Mouse (Mus musculus): ENCODE data around the gene Nr5a2.

GRCm38 (mm10) chr1:136909494-136910037 lies 50.7 kb downstream of the Nr5a2 start:
- no peak for TF ChIP-seq GATA1 (IDR thresholded peaks at IDR 0.05; ENCODE audit: borderline replicate concordance, low read length)
- no peak for TF ChIP-seq CTCF (IDR thresholded peaks at IDR 0.05; ENCODE audit: low read depth, low read length)
- TF ChIP-seq TAL1 (conservative IDR thresholded peaks at IDR 0.05; ENCODE audit: low read depth, low read length), result no peak
- no peak for TF ChIP-seq POLR2AphosphoS5 (IDR thresholded peaks at IDR 0.05; ENCODE audit: insufficient replicate concordance, low read depth, low read length)
- TF ChIP-seq GATA2 (IDR thresholded peaks at IDR 0.05; ENCODE audit: borderline replicate concordance, low read depth, low read length), result no peak
